ENCODE assay signal across 8 mouse cellular contexts in the genomic region with DNA sequence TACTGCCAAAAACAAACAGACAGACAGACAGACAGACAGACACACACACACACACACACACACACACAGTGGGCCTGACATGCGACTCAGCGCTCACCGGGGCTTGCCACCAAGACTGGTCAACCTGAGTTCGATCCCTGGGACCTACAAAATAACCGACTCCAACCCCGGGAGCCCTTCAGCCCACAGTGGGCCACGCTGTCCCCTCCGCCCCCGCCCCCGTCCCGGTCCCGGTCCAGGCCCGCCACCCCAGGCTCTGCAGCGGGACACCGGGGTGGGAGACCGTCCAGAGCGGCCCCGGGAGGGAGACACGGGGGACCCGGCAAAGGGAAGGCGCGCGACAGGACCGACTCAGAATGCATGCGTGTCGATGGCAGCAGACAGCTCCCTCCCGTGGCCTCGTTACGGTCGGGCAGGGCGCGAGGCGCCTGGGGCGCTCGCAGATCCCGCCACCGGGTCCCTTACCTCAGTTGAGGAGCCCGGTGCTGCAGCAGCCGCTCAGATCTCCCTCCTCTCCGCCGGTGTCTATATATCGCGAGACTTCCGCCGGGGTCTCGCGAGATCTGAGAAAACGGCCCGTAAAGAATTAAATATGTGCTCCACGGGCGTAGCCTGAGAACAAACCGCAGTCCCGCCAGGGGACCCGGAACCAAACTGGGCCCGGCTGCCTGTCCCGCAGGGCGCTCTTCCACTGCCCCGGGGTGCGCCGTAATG. TPM values are rescaled to one million over a fixed set of nuclear protein-coding genes. Genes with fewer than 3 reads are reported as not detected.
A peak's percentile ranks its signal among the peaks of the same experiment; 100 is the strongest.
DNase-seq lines count a peak whose midpoint lies in the region; ATAC-seq lines count a peak whose summit lies in the region.

A gene (minus strand): TSS at position 511 of the 714 bp plus-strand sequence.
A gene (plus strand): TSS at position 615 of the 714 bp plus-strand sequence.

- peak within 1 kb of the TSS; percentile 83 for H3K4me2 ChIP-seq in hindbrain, embryonic 11.5 days (replicated peaks; ENCODE audit: low read depth, low read length)

- H3K9me3 ChIP-seq in hindbrain, embryonic 11.5 days (ENCODE audit: control insufficient read depth, low read length), result no peaks in the 10 kb centered on the region

- peak within 1 kb of the TSS; percentile 64 for H3K27ac ChIP-seq in hindbrain, embryonic 11.5 days (ENCODE audit: low read depth, low read length)

- no peaks in the 10 kb centered on the region for H3K27me3 ChIP-seq in hindbrain, embryonic 11.5 days (ENCODE audit: control insufficient read depth, insufficient read depth, low read length)

- H3K9ac ChIP-seq in hindbrain, embryonic 11.5 days (ENCODE audit: low read depth, low read length), result peak within 1 kb of the TSS; percentile 98

- peak; percentile 90 for ATAC-seq in hindbrain, embryonic 11.5 days (ENCODE audit: low FRiP score)

- under 1% methylated on average over 53 of the region's 60 CpGs for WGBS in hindbrain, embryonic 11.5 days

- peak; percentile 97 for DNase-seq in Muller cell, postnatal 12 days (ENCODE audit: inconsistent ontology term)
- peak; percentile 92 for DNase-seq in cerebellum, adult 9-11 months
- DNase-seq in frontal cortex, adult 2 months (ENCODE audit: extremely low spot score in 1 of 2, low spot score in 1 of 2), result peak; percentile 88 to 93
- peak; percentile 96 for DNase-seq in hindbrain, embryonic 11.5 days (ENCODE audit: low spot score)
- DNase-seq in layer of hippocampus, postnatal 10 days (ENCODE audit: low spot score in 2 of 2), result peak; percentile 90 to 91
- DNase-seq in lung, postnatal 10 days, result peak; percentile 96
- DNase-seq in ovary, postnatal 36 days (ENCODE audit: low spot score), result peak; percentile 94
- DNase-seq in thymus, postnatal 25 days, result peak; percentile 96

- H3K36me3 ChIP-seq in hindbrain, embryonic 11.5 days (ENCODE audit: control insufficient read depth, insufficient read depth, low read length), result no peaks in the 10 kb centered on the region

- peaks cover 7% of the 10 kb centered on the region for H3K4me1 ChIP-seq in hindbrain, embryonic 11.5 days (replicated peaks; ENCODE audit: control insufficient read depth, insufficient read depth, low read length)

- peak within 1 kb of the TSS; percentile 92 for H3K4me3 ChIP-seq in hindbrain, embryonic 11.5 days (ENCODE audit: low read depth, low read length)

RNA-seq across cellular contexts. Expression of the first gene that starts in this region (rescaled TPM):
- polyA plus RNA-seq in frontal cortex, adult 2 months (2012; rRNA removed), result 16.4 and 17.9 TPM in 2 replicates
- 35.1 and 37.2 TPM in 2 replicates for polyA plus RNA-seq in hindbrain, embryonic 11.5 days (2014; fragmentation: Nextera tagmentation; extraction: Ambion mirVana)
- 10 to 100 TPM; 20.1 to 20.7 TPM for total RNA-seq in layer of hippocampus, postnatal 10 days (2021)

RNA-seq across cellular contexts. Expression of the second gene that starts in this region (rescaled TPM):
- 11.3 and 12.0 TPM in 2 replicates for polyA plus RNA-seq in frontal cortex, adult 2 months (2012; rRNA removed)
- polyA plus RNA-seq in hindbrain, embryonic 11.5 days (2014; fragmentation: Nextera tagmentation; extraction: Ambion mirVana), result 36.0 and 41.5 TPM in 2 replicates
- total RNA-seq in layer of hippocampus, postnatal 10 days (2021), result 1 to 10 TPM; 5.8 to 7.5 TPM

Comparison
In these comparisons a context has a peak if more than half of its experiments do, and no peak if none do; other contexts are left out.
1. Peak in every context shown above with its lines: DNase-seq, ATAC-seq, H3K4me3 ChIP-seq and H3K27ac ChIP-seq.